Comparison of ENCODE assay signal across 21 mouse cellular contexts in genomic region chr7:48864199-48864598, GRCm38 (mm10). TPM values are rescaled to one million over a fixed set of nuclear protein-coding genes. Genes with fewer than 3 reads are reported as not detected.
"Had no signal": no experiment of that assay in that cellular context is flagged by ENCODE, and none has a peak within 500 bp of the region (broad histone marks: within the 10 kb centered on the region; RNA-seq: fewer than 3 reads in every experiment).

No protein-coding gene starts in this region.

- H3K4me3 ChIP-seq: liver, embryonic 13.5 days; midbrain, embryonic 13.5 days; midbrain, embryonic 15.5 days; neural tube, embryonic 13.5 days; neural tube, embryonic 15.5 days; stomach, embryonic 15.5 days had no signal

- ATAC-seq: midbrain, embryonic 13.5 days; midbrain, embryonic 15.5 days had no signal

- H3K4me1 ChIP-seq: midbrain, embryonic 13.5 days; midbrain, embryonic 15.5 days; neural tube, embryonic 13.5 days; neural tube, embryonic 15.5 days; stomach, embryonic 15.5 days had no signal

- H3K36me3 ChIP-seq: midbrain, embryonic 15.5 days; neural tube, embryonic 13.5 days; neural tube, embryonic 15.5 days had no signal

- H3K9ac ChIP-seq: liver, embryonic 13.5 days; midbrain, embryonic 13.5 days; midbrain, embryonic 15.5 days; neural tube, embryonic 13.5 days; neural tube, embryonic 15.5 days; stomach, embryonic 15.5 days had no signal

- H3K9me3 ChIP-seq: liver, embryonic 13.5 days; megakaryocyte, embryonic 14.5 days; midbrain, embryonic 13.5 days; midbrain, embryonic 15.5 days; neural tube, embryonic 13.5 days; neural tube, embryonic 15.5 days; stomach, embryonic 15.5 days had no signal

- H3K27me3 ChIP-seq: liver, embryonic 13.5 days; megakaryocyte, embryonic 14.5 days; midbrain, embryonic 13.5 days; midbrain, embryonic 15.5 days; neural tube, embryonic 13.5 days; neural tube, embryonic 15.5 days; stomach, embryonic 15.5 days had no signal

- DNase-seq: liver, embryonic 13.5 days; lung, adult 2 months; lung, postnatal 14 days; lung, postnatal 36 days; retina, postnatal 1 day; right cerebral cortex, adult 18-20 months; thymus, adult 2 months; thymus, postnatal 25 days; thymus, postnatal 4 days had no signal

- H3K4me2 ChIP-seq: liver, embryonic 13.5 days; midbrain, embryonic 11.5 days; midbrain, embryonic 13.5 days; midbrain, embryonic 15.5 days; neural tube, embryonic 13.5 days; neural tube, embryonic 15.5 days; stomach, embryonic 15.5 days had no signal

- H3K27ac ChIP-seq: macrophage; midbrain, embryonic 13.5 days; midbrain, embryonic 15.5 days; neural tube, embryonic 13.5 days; neural tube, embryonic 15.5 days; stomach, embryonic 15.5 days; stomach, postnatal 0 days had no signal

RNA-seq across cellular contexts. Expression of gene Csrp3, which starts 16.4 kb away (rescaled TPM):
- total RNA-seq: midbrain, postnatal 0 days had no signal
- polyA plus RNA-seq: macrophage; midbrain, embryonic 11.5 days; testis, adult 2 months; urinary bladder, adult 2 months had no signal
